Mouse (Mus musculus): ENCODE data around the gene Arhgap10.

- TF ChIP-seq USF2 (IDR thresholded peaks at IDR 0.05; ENCODE audit: borderline replicate concordance in 1 of 2, insufficient read depth in 1 of 2, low read depth in 1 of 2, low read length in 2 of 2): no peak
- TF ChIP-seq TCF12 (IDR thresholded peaks at IDR 0.05; ENCODE audit: low read depth, low read length): no peak
- no peak for TF ChIP-seq ZKSCAN1 (IDR thresholded peaks at IDR 0.05; ENCODE audit: low read depth, low read length)
- TF ChIP-seq MAX (IDR thresholded peaks at IDR 0.05; ENCODE audit: low read length): no peak
- no peak for TF ChIP-seq CTCF (IDR thresholded peaks at IDR 0.05 in 2 of 3, conservative IDR thresholded peaks at IDR 0.05 in 1 of 3; ENCODE audit: control insufficient read depth in 1 of 3, insufficient read depth in 1 of 3, low read depth in 2 of 3, low read length in 3 of 3, poor library complexity in 1 of 3, severe bottlenecking in 1 of 3)
Observed at GRCm38 (mm10) chr8:77479995-77480394, 37.8 kb downstream of the Arhgap10 start.
